In genomic region chr11:95978487-95978886, GRCm38 (mm10) we compare ENCODE assay signal across 31 mouse cellular contexts. TPM values are rescaled to one million over a fixed set of nuclear protein-coding genes. Genes with fewer than 3 reads are reported as not detected.
A peak's percentile ranks its signal among the peaks of the same experiment; 100 is the strongest.
DNase-seq lines count a peak whose midpoint lies in the region; ATAC-seq and TF ChIP-seq lines count a peak whose summit lies in the region.
"Had no signal": no experiment of that assay in that cellular context is flagged by ENCODE, and none has a peak within 500 bp of the region (broad histone marks: within the 10 kb centered on the region; RNA-seq: fewer than 3 reads in every experiment).

No protein-coding gene starts in this region.

- H3K9ac ChIP-seq in heart, postnatal 0 days (replicated peaks; ENCODE audit: low read depth, low read length), result no peak overlapping the region
- H3K9ac ChIP-seq: limb, embryonic 15.5 days; lung, embryonic 15.5 days; midbrain, embryonic 15.5 days; neural tube, embryonic 13.5 days had no signal

- H3K4me3 ChIP-seq in heart, postnatal 0 days (ENCODE audit: low read depth, low read length), result no peak overlapping the region
- no peak overlapping the region for H3K4me3 ChIP-seq in left cerebral cortex, adult 2 months
- H3K4me3 ChIP-seq: forebrain, embryonic 10.5 days; heart, embryonic 10.5 days; limb, embryonic 15.5 days; lung, embryonic 15.5 days; midbrain, embryonic 15.5 days; myocyte; neural tube, embryonic 13.5 days had no signal

- no peak overlapping the region for H3K27ac ChIP-seq in heart, postnatal 0 days (ENCODE audit: low read depth)
- H3K27ac ChIP-seq in left cerebral cortex, adult 2 months, result no peak overlapping the region
- H3K27ac ChIP-seq: forebrain, embryonic 10.5 days; heart, embryonic 10.5 days; lung, embryonic 15.5 days; midbrain, embryonic 15.5 days; neural tube, embryonic 13.5 days had no signal

- DNase-seq in heart, postnatal 0 days (ENCODE audit: low spot score), result no peak
- no peak for DNase-seq in heart, postnatal 10 days
- no peak for DNase-seq in left cerebral cortex, adult 2 months (ENCODE audit: extremely low spot score in 1 of 2, low spot score in 2 of 2)
- DNase-seq in left cerebral cortex, postnatal 25 days (ENCODE audit: low spot score in 2 of 2), result no peak
- DNase-seq in 3T3-L1 (ENCODE audit: low read depth, low spot score) (peak; percentile 33), Patski (ENCODE audit: low read depth, low spot score) (no peak)
- DNase-seq in adrenal gland, postnatal 10 days, result no peak
- DNase-seq: adrenal gland, postnatal 36 days; cerebellum, adult 11 months; cerebellum, adult 9-11 months; gastrocnemius, postnatal 36 days; kidney, adult 18-20 months; kidney, postnatal 10 days; lung, postnatal 4 days; retina, postnatal 1 day; right cerebral cortex, postnatal 25 days; spleen, adult 18-20 months; thymus, postnatal 14 days had no signal

- in situ Hi-C loops in Patski (cut with MboI; ENCODE audit: low pct_unique_long_range_greater_than_20kb), result loop anchor here (25.0 kb wide), 1 partner anchor 91 kb away; no protein-coding TSS in a partner anchor

- 0 out of 2 replicates have a peak, but pooled peaks have one; percentile 9 for TF ChIP-seq CTCF in heart, postnatal 0 days (IDR thresholded peaks at IDR 0.05; ENCODE audit: low read depth)
- TF ChIP-seq CTCF in left cerebral cortex, adult 2 months (IDR thresholded peaks at IDR 0.05), result peak; percentile 31
- peak; percentile 62 for TF ChIP-seq CTCF in Patski (IDR thresholded peaks at IDR 0.05)

- H3K9me3 ChIP-seq in heart, postnatal 0 days (replicated peaks; ENCODE audit: control insufficient read depth, low read length), result no peaks in the 10 kb centered on the region
- H3K9me3 ChIP-seq: forebrain, embryonic 10.5 days; heart, embryonic 10.5 days; limb, embryonic 15.5 days; lung, embryonic 15.5 days; midbrain, embryonic 15.5 days; neural tube, embryonic 13.5 days had no signal

- peaks cover 19% of the 10 kb centered on the region; the same call in 1 of the 2 replicates for H3K36me3 ChIP-seq in heart, postnatal 0 days (replicated peaks; ENCODE audit: control insufficient read depth, insufficient read depth, low read length)
- H3K36me3 ChIP-seq: midbrain, embryonic 15.5 days had no signal

- no peak for ATAC-seq in heart, postnatal 0 days (ENCODE audit: insufficient read depth, low read depth)
- no peak for ATAC-seq in Patski
- ATAC-seq: midbrain, embryonic 15.5 days had no signal

- CTCF ChIA-PET in Patski (lab: Charles Lee), result interaction anchor here (1.1 to 1.5 kb wide), 2 partner anchors 9 to 108 kb away, joined by 3 to 4 read pairs; no protein-coding TSS in a partner anchor

- H3K4me1 ChIP-seq in heart, postnatal 0 days (ENCODE audit: control insufficient read depth, insufficient read depth), result peaks cover 8% of the 10 kb centered on the region; the same call in 1 of the 2 replicates

- no peak overlapping the region for H3K4me2 ChIP-seq in heart, postnatal 0 days (ENCODE audit: low read depth, low read length)
- H3K4me2 ChIP-seq: limb, embryonic 15.5 days; lung, embryonic 15.5 days; midbrain, embryonic 15.5 days; neural tube, embryonic 13.5 days had no signal

- intact Hi-C loops in heart, postnatal 10 days (cut with DNase I), result loop anchor here (10.0 kb wide), 1 partner anchor 116 kb away; no protein-coding TSS in a partner anchor
- intact Hi-C loops in left cerebral cortex, adult 2 months (cut with DNase I), result loop anchor here (5.0 kb wide), 1 partner anchor 101 kb away; no protein-coding TSS in a partner anchor
- intact Hi-C loops in left cerebral cortex, postnatal 25 days (cut with DNase I), result loop anchor here (5.0 kb wide), 1 partner anchor 101 kb away; no protein-coding TSS in a partner anchor

- no peaks in the 10 kb centered on the region for H3K27me3 ChIP-seq in heart, postnatal 0 days (ENCODE audit: control insufficient read depth, insufficient read depth, low read length)
- no peaks in the 10 kb centered on the region for H3K27me3 ChIP-seq in Patski
- H3K27me3 ChIP-seq: limb, embryonic 15.5 days; lung, embryonic 15.5 days; midbrain, embryonic 15.5 days; neural tube, embryonic 13.5 days had no signal

- POLR2A ChIA-PET in Patski (lab: Charles Lee), result interaction anchor here (0.5 kb wide), 1 partner anchor 77 kb away, joined by 3 read pairs; no protein-coding TSS in a partner anchor

- WGBS in heart, postnatal 0 days, result 87% methylated on average over 3 of the region's 3 CpGs

- no peak for TF ChIP-seq EP300 in heart, postnatal 0 days (IDR thresholded peaks at IDR 0.05; ENCODE audit: low read depth)

RNA-seq across cellular contexts. Expression of gene Igf2bp1, which starts 27.3 kb away (rescaled TPM):
- total RNA-seq in heart, postnatal 0 days (2014; rRNA removed; ENCODE audit: low replicate concordance), result 3.4 and 10.4 TPM in 2 replicates
- 4.5 and 5.6 TPM in 2 replicates for polyA plus RNA-seq in heart, postnatal 0 days (2015; fragmentation: Nextera tagmentation; extraction: Ambion mirVana)
- under 1 TPM; 0.45 to 0.72 TPM for total RNA-seq in heart, postnatal 10 days (2021)
- total RNA-seq in left cerebral cortex, adult 2 months (2021), result under 1 TPM; 0.23 to 0.45 TPM
- total RNA-seq in left cerebral cortex, postnatal 25 days (2021), result under 1 TPM; 0.18 to 0.34 TPM
- polyA plus RNA-seq in Patski (2021), result 1.2 TPM
- total RNA-seq in adrenal gland, postnatal 10 days (2021), result 1 to 10 TPM; 4.3 to 6.4 TPM
- total RNA-seq: gastrocnemius, adult 18-20 months; gastrocnemius, postnatal 36 days; layer of hippocampus, adult 8-10 months had no signal

RNA-seq across cellular contexts. Expression of gene Gip, which starts 45.9 kb away (rescaled TPM):
- not detected in 2 replicates for total RNA-seq in heart, postnatal 0 days (2014; rRNA removed; ENCODE audit: low replicate concordance)
- polyA plus RNA-seq in heart, postnatal 0 days (2015; fragmentation: Nextera tagmentation; extraction: Ambion mirVana), result not detected in 2 replicates
- not detected for total RNA-seq in heart, postnatal 10 days (2021)
- not detected for total RNA-seq in left cerebral cortex, adult 2 months (2021)
- total RNA-seq in left cerebral cortex, postnatal 25 days (2021), result not detected
- not detected for polyA plus RNA-seq in Patski (2021)
- total RNA-seq in adrenal gland, postnatal 10 days (2021), result not detected
- total RNA-seq: adrenal gland, postnatal 36 days; gastrocnemius, adult 18-20 months; gastrocnemius, postnatal 36 days; layer of hippocampus, adult 8-10 months; left cerebral cortex, postnatal 36 days; megakaryocyte-erythroid progenitor cell, adult 5-6 weeks had no signal
- polyA plus RNA-seq: heart, embryonic 10.5 days; heart, embryonic 16.5 days; hindbrain, embryonic 11.5 days; limb, embryonic 15.5 days; lung, embryonic 15.5 days; midbrain, embryonic 15.5 days; myocyte; neural tube, embryonic 13.5 days had no signal

RNA-seq across cellular contexts. Expression of gene Snf8, which starts 56.2 kb away (rescaled TPM):
- 24.0 and 25.2 TPM in 2 replicates for total RNA-seq in heart, postnatal 0 days (2014; rRNA removed; ENCODE audit: low replicate concordance)
- polyA plus RNA-seq in heart, postnatal 0 days (2015; fragmentation: Nextera tagmentation; extraction: Ambion mirVana), result 59.4 and 63.0 TPM in 2 replicates
- total RNA-seq in heart, postnatal 10 days (2021), result 10 to 100 TPM; 54.3 to 56.9 TPM
- total RNA-seq in left cerebral cortex, adult 2 months (2021), result 100 to 1,000 TPM; 102 to 103 TPM
- 10 to 100 TPM; 95.0 to 97.4 TPM for total RNA-seq in left cerebral cortex, postnatal 25 days (2021)
- 100 TPM for polyA plus RNA-seq in Patski (2021)
- 10 to 100 TPM; 68.5 to 72.3 TPM for total RNA-seq in adrenal gland, postnatal 10 days (2021)

Comparison
In these comparisons a context has a peak if more than half of its experiments do, and no peak if none do; other contexts are left out.
1. CTCF ChIP-seq: peak in every context shown above with its lines; median percentile 62 in Patski; 31 in left cerebral cortex, adult 2 months; 9 in heart, postnatal 0 days.